Mouse (Mus musculus): ENCODE results near the gene Mst1.
A peak's percentile ranks its signal among the peaks of the same experiment; 100 is the strongest.

The Mst1 gene

GRCm38 (mm10) chr9:108129042-108129948, 49.1 kb downstream of the Mst1 start:
- DNase-seq (ENCODE audit: low spot score), result no peak

DNA sequence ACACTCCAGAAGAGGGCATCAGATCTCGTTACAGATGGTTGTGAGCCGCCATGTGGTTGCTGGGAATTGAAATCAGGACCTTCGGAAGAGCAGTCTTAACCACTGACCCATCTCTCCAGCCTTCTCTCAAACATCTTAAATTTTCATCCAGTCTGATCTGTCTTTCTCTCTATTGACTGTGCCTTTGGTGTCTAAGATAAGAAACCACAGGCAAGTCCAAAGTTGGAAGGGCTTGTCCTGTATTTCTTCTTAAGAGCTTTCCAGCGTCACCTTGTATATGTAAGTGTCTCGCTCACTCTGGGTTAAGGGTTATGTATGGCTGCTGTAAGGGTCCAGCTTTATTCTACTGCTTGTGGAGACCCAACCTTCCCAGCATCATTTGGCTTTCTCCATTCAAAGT, 51.3 kb downstream of the Mst1 start:
- no peak for DNase-seq (ENCODE audit: low spot score)

- no peak for DNase-seq (ENCODE audit: low spot score)
Observed at GRCm38 (mm10) chr9:108132373-108132772, 52.1 kb downstream of the Mst1 start.

DNA sequence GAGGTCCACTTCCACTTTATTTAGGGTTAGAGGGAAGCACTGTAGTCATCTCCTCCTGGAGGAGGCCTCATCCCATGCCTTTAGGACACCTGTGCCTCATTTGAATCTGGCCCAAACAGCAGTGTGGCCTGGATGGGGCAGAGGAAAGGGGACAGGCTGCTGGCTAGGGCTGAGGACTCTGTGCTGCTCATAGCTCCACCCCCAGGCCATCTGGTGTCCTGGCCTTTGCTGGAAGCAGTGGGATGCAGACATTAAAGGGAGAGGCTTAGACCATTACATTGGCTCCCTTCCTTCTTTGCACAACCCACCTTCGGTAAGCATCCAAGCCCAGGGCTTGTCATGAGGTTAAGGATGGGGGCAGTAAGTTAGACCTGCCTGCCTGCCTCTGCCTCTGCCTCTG, 53.2 kb downstream of the Mst1 start:
- peak; percentile 16 for DNase-seq (ENCODE audit: low spot score)

Measured in retina, embryonic 14.5 days (tissue).